Mouse (Mus musculus) gastrocnemius, adult 2 months (tissue): Measurements from ENCODE around the gene Camk2b. TPM values are rescaled to one million over a fixed set of nuclear protein-coding genes. Genes with fewer than 3 reads are reported as not detected.
"Not testable (repeated sequence)": the region's sequence is repeated elsewhere in the genome, so short reads cannot be mapped to it uniquely, and the experiment has no call there.

Source experiments
- DNase-seq: peaks from one replicate; pipeline ENCODE4 v3.0.0; 2022
- H3K27ac ChIP-seq: fragments of 200-600 bp; 2 replicates; pipeline ENCODE4 v1.8.1; 2022; ENCODE audit warnings: mild to moderate bottlenecking
- H3K4me3 ChIP-seq: fragments of 200-600 bp; 2 replicates; pipeline ENCODE4 v1.8.1; 2022; ENCODE audit warnings: mild to moderate bottlenecking, moderate library complexity
- CTCF ChIP-seq: fragments of 200-600 bp; IDR thresholded peaks from 2 replicates; pipeline ENCODE4 v1.8.1; 2022; ENCODE audit warnings: antibody characterized with exemption, mild to moderate bottlenecking, moderate library complexity
- intact Hi-C: fragments of 180-260 bp; cut with DNase I; formaldehyde crosslinking; loops from one replicate; pipeline ENCODE4 v1.15.1; 2025
- total RNA-seq, 2 experiments: library from RNA; stranded (reverse); gene quantifications; 2 replicates each; pipeline ENCODE4 v1.2.3; 2021

Camk2b gene
- total RNA-seq, 2 experiments from 2014 or later = 108 to 128 TPM

GRCm38 (mm10) chr11:6020897-6021839 lies 45.0 kb downstream of the Camk2b start:
- Histone ChIP-seq H3K27ac (peak overlapping the region; percentile 24; the same call in 1 of the 2 replicates), H3K4me3 (no peak overlapping the region)
- intact Hi-C loops = no loop called here
- DNase-seq = no peak
- no peak for TF ChIP-seq CTCF

GRCm38 (mm10) chr11:6020360-6020759 lies 45.8 kb downstream of the Camk2b start:
- Histone ChIP-seq H3K4me3 (no peak overlapping the region), H3K27ac (no peak overlapping the region)
- no peak for DNase-seq
- TF ChIP-seq CTCF = no peak
- intact Hi-C loops = no loop called here

- intact Hi-C loops = no loop called here
- TF ChIP-seq CTCF = no peak
- H3K4me3 ChIP-seq = no peak overlapping the region
- DNase-seq = peak; percentile 13
- no peak overlapping the region for H3K27ac ChIP-seq
Observed at GRCm38 (mm10) chr11:6018218-6019010, 47.7 kb downstream of the Camk2b start.

- H3K27ac ChIP-seq = no peak overlapping the region
- intact Hi-C loops = no loop called here
- no peak overlapping the region for H3K4me3 ChIP-seq
- peak; percentile 16 for DNase-seq
- TF ChIP-seq CTCF = no peak
Observed at GRCm38 (mm10) chr11:6017484-6018140, 48.5 kb downstream of the Camk2b start.

- DNase-seq = peak; percentile 6
- Histone ChIP-seq H3K4me3 (no peak overlapping the region), H3K27ac (no peak overlapping the region)
- TF ChIP-seq CTCF = no peak
- intact Hi-C loops = no loop called here
Observed at GRCm38 (mm10) chr11:6016797-6017395, 49.3 kb downstream of the Camk2b start.

- intact Hi-C loops = no loop called here
- DNase-seq = peak; percentile 42
- no peak for TF ChIP-seq CTCF
- no peak overlapping the region for H3K27ac ChIP-seq
- no peak overlapping the region for H3K4me3 ChIP-seq
Observed at GRCm38 (mm10) chr11:6016368-6016767, 49.8 kb downstream of the Camk2b start.

GRCm38 (mm10) chr11:6015011-6015431 lies 51.1 kb downstream of the Camk2b start:
- TF ChIP-seq CTCF = no peak
- peak; percentile 74 for DNase-seq
- intact Hi-C loops = no loop called here
- Histone ChIP-seq H3K4me3 (no peak overlapping the region), H3K27ac (peak overlapping the region; percentile 80)

- intact Hi-C loops = no loop called here
- TF ChIP-seq CTCF = peak; percentile 25; the same call in 1 of the 2 replicates
- no peak overlapping the region for H3K4me3 ChIP-seq
- no peak for DNase-seq
- no peak overlapping the region; the same call in 1 of the 2 replicates for H3K27ac ChIP-seq
Observed at GRCm38 (mm10) chr11:6013359-6013758, 52.8 kb downstream of the Camk2b start.

GRCm38 (mm10) chr11:6011879-6012278 lies 54.3 kb downstream of the Camk2b start:
- DNase-seq = no peak
- intact Hi-C loops = no loop called here
- no peak for TF ChIP-seq CTCF
- Histone ChIP-seq H3K27ac (no peak overlapping the region), H3K4me3 (no peak overlapping the region)

GRCm38 (mm10) chr11:6010751-6011482 lies 55.2 kb downstream of the Camk2b start:
- H3K27ac ChIP-seq, DNase-seq, intact Hi-C loops, H3K4me3 ChIP-seq: not testable (repeated sequence)

GRCm38 (mm10) chr11:6007779-6008128 lies 58.4 kb downstream of the Camk2b start:
- DNase-seq, intact Hi-C loops: not testable (repeated sequence)
- H3K27ac ChIP-seq = peak overlapping the region; percentile 56
- peak overlapping the region; percentile 70 for H3K4me3 ChIP-seq

- Histone ChIP-seq H3K4me3 (peak overlapping the region; percentile 70), H3K27ac (peak overlapping the region; percentile 75)
- intact Hi-C loops, DNase-seq: not testable (repeated sequence)
Observed at GRCm38 (mm10) chr11:6007010-6007778, 59.0 kb downstream of the Camk2b start.

- intact Hi-C loops, DNase-seq: not testable (repeated sequence)
- Histone ChIP-seq H3K27ac (peak overlapping the region; percentile 75), H3K4me3 (peak overlapping the region; percentile 70)
Observed at GRCm38 (mm10) chr11:6006351-6007009, 59.7 kb downstream of the Camk2b start.

- H3K4me3 ChIP-seq, H3K27ac ChIP-seq, intact Hi-C loops, DNase-seq: not testable (repeated sequence)
Observed at GRCm38 (mm10) chr11:6005374-6006043, 60.7 kb downstream of the Camk2b start.
